Mouse (Mus musculus) ovary, postnatal 36 days (tissue): ENCODE data around the gene Kmt2a.

Experiments
- DNase-seq: peaks from one replicate; pipeline ENCODE4 v3.0.0; 2022; ENCODE audit warnings: low spot score, mixed read lengths

The Kmt2a gene

DNA sequence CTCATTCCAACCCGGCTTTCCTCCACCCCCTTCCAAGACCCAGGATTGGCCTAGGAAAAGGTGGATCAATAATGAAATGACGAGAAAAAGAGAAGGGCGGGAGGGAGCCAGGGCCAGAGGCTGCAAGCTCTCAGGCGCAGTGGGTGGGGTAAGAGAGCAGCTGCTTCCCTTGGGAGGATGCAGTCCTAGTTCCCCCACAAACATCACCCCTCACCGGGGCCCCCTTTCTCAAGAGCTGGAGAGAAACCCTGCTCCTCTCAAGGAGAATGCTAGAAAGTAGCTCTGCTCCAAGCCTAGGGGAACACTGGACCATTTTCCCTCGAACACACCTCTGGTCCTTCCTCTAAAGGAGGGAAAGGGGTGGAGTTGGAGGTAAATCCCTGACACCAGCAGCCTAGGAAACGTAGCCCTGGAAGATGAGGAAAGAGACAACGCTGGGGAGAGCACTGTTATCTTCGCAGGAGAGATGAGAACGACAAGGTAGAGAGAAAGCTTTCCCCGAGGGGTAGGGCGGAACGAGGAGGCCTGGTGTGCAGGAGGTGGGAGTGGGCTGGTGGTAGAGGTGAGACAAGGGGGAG, 1.3 kb downstream of the Kmt2a start:
- no peak for DNase-seq

GRCm38 (mm10) chr9:44878776-44879500, 2.2 kb downstream of the Kmt2a start:
- no peak for DNase-seq

GRCm38 (mm10) chr9:44877686-44878085, 3.4 kb downstream of the Kmt2a start:
- no peak for DNase-seq

DNA sequence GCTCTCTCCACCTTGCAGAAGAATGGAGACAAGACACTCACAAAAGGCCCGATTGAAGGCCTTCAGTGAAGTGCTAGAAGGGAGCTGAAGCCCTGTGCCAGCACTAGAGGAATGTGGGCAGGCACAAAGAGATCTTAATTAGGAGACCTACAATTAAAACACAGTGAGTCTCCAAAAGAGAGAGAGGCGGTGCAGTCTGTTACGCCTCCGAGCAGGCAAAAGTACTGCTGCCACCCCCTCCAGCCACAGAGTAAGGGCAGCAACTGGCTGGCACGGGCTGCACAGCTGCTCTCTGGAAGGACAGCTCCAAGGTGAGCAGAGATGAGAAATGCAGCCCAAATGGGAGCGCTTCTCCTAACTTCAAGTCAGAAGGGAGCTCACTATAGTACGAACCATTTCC, 5.6 kb downstream of the Kmt2a start:
- peak; percentile 39 for DNase-seq

GRCm38 (mm10) chr9:44874198-44874597, 6.9 kb downstream of the Kmt2a start:
- DNase-seq, result no peak

DNA sequence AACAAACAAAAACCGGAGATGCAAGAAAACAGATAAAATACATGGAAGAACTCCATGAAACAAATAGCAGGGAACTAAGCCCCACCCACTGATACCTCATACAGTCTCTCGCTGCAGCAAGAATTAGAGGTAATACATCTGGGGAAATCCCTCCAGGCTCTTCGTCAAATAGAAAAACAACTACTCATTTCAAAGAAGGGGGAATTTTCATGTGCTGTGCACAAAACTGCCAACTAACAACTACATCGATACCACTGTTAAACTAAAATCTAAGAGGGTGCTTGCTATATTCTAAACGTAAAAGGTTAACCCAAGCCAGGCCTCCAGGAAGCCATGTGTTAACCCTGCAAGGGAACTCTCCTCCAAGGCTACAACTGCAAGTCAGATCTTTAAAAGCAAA, 7.4 kb downstream of the Kmt2a start:
- DNase-seq, result no peak

- DNase-seq, result no peak
These were observed 12.6 kb downstream of the Kmt2a start for GRCm38 (mm10) chr9:44868336-44869094.

DNA sequence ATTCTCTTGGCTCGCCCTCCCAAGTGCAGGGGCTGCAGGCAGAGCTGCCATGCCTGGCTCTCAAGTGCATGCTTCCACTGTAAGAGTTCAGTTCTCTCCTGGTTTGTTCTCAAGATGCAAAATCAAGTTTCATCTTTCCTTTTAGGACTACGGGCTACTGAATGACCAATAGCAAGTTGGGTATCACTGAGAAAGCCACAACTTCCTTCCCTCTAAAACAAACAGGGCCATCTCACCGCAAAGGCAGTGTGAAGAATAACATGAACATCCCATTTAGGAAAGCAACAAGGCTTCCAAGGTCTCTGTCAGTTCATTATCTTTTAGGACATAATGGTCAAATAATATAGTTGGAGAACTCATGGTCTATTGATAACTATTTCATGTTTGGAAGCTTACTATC, 13.4 kb downstream of the Kmt2a start:
- no peak for DNase-seq

- DNase-seq, result no peak
These were observed 14.4 kb downstream of the Kmt2a start for GRCm38 (mm10) chr9:44866501-44867240.

DNA sequence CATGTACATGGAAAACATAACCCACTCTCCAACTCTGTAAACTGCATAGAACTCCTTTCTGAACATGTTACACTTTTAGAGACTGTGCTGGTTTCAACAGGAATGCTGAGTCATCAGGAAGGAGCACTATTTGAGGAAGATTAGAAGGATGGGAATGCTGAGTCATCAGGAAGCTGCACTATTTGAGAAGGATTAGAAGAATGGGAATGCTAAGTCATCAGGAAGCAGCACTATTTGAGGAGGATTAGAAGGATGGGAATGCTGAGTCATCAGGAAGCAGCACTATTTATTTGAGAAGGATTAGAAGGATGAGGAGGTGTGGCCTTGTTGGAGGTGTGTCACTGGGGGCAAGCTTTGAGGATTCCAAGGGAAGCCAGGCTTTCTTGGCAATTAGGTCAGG, 20.0 kb downstream of the Kmt2a start:
- no peak for DNase-seq

DNA sequence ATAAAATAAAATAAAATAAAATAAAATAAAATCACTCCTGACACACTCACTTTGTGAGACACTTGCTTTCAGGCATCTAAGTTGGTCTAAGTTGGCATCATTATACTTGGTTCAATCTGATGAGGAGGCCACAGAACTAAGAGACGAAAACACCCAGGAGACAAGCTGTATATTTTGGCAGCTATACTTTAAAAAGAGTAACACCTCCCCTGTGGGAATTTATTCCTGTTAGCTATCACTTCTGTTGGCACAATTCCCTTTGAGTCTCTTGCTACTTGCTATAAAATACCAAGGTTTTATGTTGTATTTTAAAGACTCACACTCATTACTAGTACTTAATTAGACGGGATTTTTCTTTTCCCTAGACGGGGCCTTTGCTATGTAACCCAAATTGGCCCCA, 22.4 kb downstream of the Kmt2a start:
- DNase-seq, result no peak

GRCm38 (mm10) chr9:44857405-44857992, 23.6 kb downstream of the Kmt2a start:
- no peak for DNase-seq

- DNase-seq, result no peak
These were observed 25.9 kb downstream of the Kmt2a start for GRCm38 (mm10) chr9:44855153-44855552.

GRCm38 (mm10) chr9:44847446-44847845, 33.6 kb downstream of the Kmt2a start:
- no peak for DNase-seq

- DNase-seq, result no peak
These were observed 39.9 kb downstream of the Kmt2a start for GRCm38 (mm10) chr9:44841241-44841640.

DNA sequence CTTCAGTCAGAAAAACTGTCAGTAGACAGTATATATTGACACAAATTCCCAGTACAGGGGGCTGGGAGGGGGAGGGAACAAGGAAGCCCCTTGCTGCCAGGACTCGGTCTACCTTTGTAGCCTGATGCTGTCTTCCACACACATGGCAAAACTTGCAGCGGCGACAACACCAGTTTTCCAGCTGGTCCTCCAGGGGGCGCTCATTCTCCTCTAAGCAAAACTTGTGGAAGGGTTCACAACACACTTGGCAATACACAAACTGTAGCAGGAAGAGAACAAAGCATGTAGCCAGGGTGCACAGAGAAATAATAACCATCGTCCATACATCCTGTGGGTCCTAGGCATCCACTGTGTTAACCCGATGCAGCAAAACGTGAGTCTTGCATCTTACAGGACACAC, 44.7 kb downstream of the Kmt2a start:
- DNase-seq, result peak; percentile 73

DNA sequence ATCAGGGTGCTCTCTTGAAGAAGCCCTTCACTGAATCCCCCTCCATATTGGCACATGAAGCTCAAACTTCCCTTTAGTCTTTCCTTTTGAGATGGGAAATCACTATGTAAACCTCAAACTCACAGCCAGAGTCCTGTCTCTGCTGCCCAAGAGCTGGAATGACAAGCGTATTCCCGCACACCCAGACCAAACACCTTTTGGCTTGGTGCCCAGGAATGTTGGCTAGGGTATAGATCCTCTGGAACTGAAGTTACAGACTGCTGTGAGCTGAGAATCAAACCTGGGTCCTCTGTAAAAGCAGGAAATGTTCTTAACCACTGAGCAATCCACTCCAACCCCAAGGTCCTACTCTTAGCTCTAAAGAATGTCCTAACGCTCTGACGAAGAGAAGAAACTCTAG, 48.7 kb downstream of the Kmt2a start:
- peak; percentile 26 for DNase-seq

DNA sequence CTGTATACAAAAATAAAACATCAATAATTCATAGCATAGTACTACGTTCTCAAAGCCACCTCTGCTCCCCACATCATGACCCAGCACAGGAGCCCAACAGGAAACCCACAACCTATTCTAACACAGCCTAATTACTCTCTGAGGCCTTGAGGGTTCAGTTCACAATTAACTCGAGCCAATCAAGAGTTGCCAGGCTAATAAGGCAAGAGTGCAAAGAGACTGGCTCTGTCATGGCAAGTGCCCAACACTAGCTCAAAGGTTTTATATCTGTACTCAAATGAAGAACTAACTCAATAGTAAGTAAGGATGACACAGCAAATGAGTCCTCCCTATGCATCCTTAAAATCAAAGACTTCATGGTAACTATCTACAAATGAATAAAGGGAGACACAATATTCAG, 50.6 kb downstream of the Kmt2a start:
- DNase-seq, result no peak

- DNase-seq, result no peak
These were observed 52.2 kb downstream of the Kmt2a start for GRCm38 (mm10) chr9:44828944-44829343.

DNA sequence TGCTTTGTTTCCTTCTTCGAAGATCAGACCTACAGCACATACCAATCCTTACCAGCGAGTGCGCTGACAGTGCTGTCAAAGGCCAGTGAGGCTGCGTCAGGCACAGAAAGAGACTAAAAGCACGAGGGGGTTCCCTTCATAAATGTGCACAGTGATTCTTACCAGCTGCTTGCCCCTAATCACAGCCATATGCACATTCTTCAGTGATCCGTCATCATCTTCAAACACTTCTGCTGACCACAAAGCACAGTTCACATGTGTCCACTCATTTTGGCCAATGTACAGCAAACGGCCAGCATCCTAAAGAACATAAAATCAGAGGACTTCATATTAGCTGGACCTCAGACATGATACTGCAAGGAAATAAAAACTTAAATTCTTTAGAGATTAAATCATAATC, 54.4 kb downstream of the Kmt2a start:
- no peak for DNase-seq

DNA sequence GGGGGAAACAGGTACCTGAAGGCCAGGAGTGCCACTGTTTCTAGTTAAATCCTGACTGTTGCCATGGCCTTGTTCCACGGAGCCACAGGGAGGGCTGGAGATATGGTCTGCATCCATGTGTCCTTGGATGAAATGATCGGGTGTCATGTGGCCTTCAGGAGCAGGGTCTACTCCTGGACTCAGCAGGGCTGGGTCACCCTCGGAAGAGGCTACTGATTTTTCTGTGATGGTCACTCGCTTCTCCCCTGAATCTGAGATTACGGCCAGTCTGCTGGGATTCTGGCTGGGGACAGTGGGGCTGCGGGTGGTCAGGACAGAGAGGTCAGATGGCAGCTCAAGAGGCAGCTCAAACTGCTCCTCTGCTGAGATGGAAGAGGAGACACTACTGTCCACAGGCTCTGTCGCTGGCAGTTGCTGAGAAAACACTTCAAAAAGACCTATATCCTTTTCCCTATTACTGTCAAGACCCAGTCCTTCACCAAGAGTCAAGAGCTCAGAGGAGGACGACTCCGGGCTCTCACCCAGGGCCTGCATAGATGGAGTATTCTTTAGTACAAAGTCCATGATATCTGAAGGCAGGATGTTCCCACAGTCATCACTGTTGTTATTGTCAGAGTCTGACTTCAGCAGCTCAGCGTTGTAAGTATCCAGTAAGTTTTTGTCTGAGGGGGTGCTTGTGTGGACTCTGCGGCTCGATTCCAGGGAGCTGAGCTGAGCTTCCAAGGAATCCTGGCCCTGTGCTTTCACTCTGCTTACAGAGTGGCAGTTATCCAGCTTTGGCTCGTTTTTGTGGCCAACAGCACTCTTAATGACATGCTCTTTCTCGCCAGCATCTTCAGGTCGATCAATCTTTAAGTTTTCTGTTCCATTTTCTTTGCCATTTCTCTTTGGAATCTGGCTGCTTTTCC, 60.9 kb downstream of the Kmt2a start:
- no peak for DNase-seq
